Mouse (Mus musculus) kidney, embryonic 14.5 days (tissue): Measurements from ENCODE around the gene Nfkbib. TPM values are rescaled to one million over a fixed set of nuclear protein-coding genes. Genes with fewer than 3 reads are reported as not detected.

Experiments used
- polyA plus RNA-seq: library from polyadenylated mRNA; unstranded; fragments of >200 nt; fragmentation: Nextera tagmentation; extraction: Ambion mirVana; gene quantifications from 2 replicates; pipeline ENCODE4 v1.2.1, GENCODE M21; 2014

The Nfkbib gene
- polyA plus RNA-seq, 1 experiment from 2014 or later = 43.9 TPM

Other genes with a start within 250 kb of the Nfkbib start
- gene Ifnl3, start 244.7 kb downstream of the Nfkbib start, polyA plus RNA-seq = not detected in 2 replicates
- not detected in 2 replicates for gene Sycn, start 226.6 kb downstream of the Nfkbib start, polyA plus RNA-seq
- gene Nccrp1, start 220.3 kb downstream of the Nfkbib start, polyA plus RNA-seq = not detected in 2 replicates
- 33.3 and 34.9 TPM in 2 replicates for gene Samd4b, start 169.4 kb downstream of the Nfkbib start, polyA plus RNA-seq
- gene Pak4, start 169.3 kb downstream of the Nfkbib start, polyA plus RNA-seq = 48.3 and 60.7 TPM in 2 replicates
- gene Acp7, start 136.2 kb downstream of the Nfkbib start, polyA plus RNA-seq = not detected in 2 replicates
- gene Fbxo27, start 74.7 kb downstream of the Nfkbib start, polyA plus RNA-seq = 5.0 and 5.5 TPM in 2 replicates
- gene Fbxo17, start 50.7 kb downstream of the Nfkbib start, polyA plus RNA-seq = 7.2 and 8.1 TPM in 2 replicates
- 157 and 170 TPM in 2 replicates for gene Mrps12, start 25.7 kb downstream of the Nfkbib start, polyA plus RNA-seq
- gene Sars2, start 25.5 kb downstream of the Nfkbib start, polyA plus RNA-seq = 28.8 and 33.0 TPM in 2 replicates
- not detected in 2 replicates for gene Ccer2, start 11.3 kb downstream of the Nfkbib start, polyA plus RNA-seq
- 49.7 and 56.7 TPM in 2 replicates for gene Sirt2, start 777 bp downstream of the Nfkbib start, polyA plus RNA-seq
- 2.9 and 5.6 TPM in 2 replicates for gene Rinl, start 21.5 kb upstream of the Nfkbib start, polyA plus RNA-seq
- gene Hnrnpl, start 41.0 kb upstream of the Nfkbib start, polyA plus RNA-seq = 283 and 322 TPM in 2 replicates
- 134 and 150 TPM in 2 replicates for gene Ech1, start 57.7 kb upstream of the Nfkbib start, polyA plus RNA-seq
- gene Lgals4, start 66.3 kb upstream of the Nfkbib start, polyA plus RNA-seq = 3.8 and 3.9 TPM in 2 replicates
- 1.1 and 4.0 TPM in 2 replicates for gene Lgals7, start 96.3 kb upstream of the Nfkbib start, polyA plus RNA-seq
- 0.51 and 0.64 TPM in 2 replicates for gene Capn12, start 113.9 kb upstream of the Nfkbib start, polyA plus RNA-seq
- gene Actn4, start 194.8 kb upstream of the Nfkbib start, polyA plus RNA-seq = 176 and 239 TPM in 2 replicates
- gene Eif3k, start 214.4 kb upstream of the Nfkbib start, polyA plus RNA-seq = 458 and 497 TPM in 2 replicates
- gene Map4k1, start 214.5 kb upstream of the Nfkbib start, polyA plus RNA-seq = 9.8 and 12.6 TPM in 2 replicates